Mouse (Mus musculus): ENCODE data around the gene Brca1. TPM values are rescaled to one million over a fixed set of nuclear protein-coding genes. Genes with fewer than 3 reads are reported as not detected.

Gene Brca1
- total RNA-seq (2023) = 3.3 TPM

DNA sequence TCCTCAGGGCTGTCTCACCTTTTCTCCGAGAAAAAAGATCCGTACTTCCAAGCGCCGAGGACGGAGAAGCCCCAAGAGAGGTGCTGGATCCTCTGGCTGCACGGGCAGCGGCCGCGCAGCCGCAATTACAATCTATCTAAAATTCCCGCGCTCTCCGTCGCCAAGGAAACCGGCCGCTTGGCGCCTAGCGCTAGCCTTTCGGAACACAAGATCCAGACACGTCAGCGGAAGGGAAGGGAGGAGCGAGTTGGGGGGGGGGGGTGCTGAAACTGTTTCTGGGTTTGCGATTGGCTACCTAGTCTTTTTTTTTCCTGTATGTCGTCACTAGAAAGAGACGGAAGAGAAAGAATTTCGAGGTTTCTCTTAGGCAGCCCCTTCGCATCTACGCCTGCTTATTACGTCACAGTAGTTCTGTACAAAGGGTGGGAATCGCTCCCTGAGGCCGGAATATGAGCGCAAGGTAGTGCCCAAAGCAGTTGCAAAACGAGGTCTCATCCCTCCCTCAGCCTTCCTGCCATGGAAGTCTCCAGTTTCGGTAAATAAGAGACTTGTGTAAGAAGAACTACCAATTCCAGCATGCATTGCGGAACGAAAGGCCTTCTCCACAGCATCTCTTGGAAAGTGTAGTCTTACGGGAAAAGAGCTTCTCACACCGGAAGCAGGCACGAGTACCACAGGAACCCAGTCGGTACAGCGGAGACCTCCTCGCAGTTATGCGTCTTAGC is at the start of gene Brca1, which contains the start of gene Nbr1:
TSS of gene Brca1 (minus strand) at position 205 of the 725 bp plus-strand sequence.
TSS of gene Nbr1 (plus strand) at position 399 of the 725 bp plus-strand sequence.

DNA sequence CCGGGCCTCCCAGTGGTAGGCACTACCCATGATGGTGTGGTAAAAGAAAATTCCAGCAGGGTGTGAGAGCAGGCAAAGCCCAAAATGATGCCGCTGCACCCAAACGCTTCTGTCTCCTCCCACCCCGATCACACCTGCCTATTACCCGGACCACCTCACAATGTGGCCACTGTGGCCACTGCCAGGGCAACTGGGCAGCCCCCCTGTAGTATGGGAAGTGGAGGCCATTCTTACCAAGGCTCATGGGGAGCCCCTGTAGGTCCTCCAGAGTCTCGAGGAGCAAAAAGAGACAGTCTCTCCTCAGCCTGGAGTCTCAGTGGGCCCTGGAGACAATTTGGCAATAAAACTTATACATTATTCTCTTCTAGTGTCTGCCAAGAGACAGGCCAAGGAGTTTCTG is 47.4 kb upstream of the Brca1 start, which contains the start of gene Gm11634:
TSS of gene Gm11634 (minus strand) at position 101 of the 400 bp plus-strand sequence.

DNA sequence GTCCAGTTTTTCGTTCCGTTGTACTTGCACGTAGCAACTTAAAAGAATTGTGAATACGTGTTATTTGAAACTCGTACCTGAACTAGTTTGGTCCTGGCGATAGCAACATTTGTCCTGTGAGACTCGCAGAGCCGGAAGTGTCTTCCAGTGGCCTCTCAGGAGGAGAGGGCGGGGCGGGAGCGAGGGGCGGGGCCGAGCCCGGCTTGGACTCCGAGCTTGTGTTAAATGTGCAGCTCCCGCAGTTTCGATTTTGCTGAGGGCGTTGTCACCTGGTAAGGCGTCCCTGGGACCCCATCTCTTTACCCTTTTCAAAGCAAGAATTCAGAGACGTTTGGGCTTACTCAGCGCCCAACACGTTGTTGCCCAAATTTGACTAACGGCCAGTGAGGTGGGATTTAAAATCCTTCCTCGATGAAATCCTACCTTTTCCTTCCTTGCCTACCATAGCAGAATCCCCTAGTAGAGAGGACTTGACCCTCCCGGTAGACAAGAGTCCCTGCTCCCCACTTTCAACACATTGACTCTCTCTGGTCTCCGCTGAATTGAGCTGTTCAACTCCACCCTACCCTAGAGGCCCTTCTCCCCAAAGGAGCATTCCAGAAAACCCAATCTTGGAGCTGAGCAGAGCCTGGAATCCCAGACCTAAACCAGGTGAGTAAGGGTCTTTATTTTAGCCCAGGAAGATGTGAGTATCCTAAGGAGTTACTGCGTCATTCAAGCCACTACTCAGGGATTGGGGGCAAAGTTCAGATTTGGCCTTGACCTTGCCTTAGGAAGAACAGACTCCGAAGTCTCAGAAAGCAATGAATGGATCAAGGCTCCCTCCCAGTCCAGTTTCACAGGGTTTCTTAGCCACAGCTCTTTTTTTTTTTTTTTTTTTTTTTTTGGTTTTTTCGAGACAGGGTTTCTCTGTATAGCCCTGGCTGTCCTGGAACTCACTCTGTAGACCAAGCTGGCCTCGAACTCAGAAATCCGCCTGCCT is 30.6 kb upstream of the Brca1 start, which contains the start of gene Tmem106a:
TSS of gene Tmem106a (plus strand) at position 189 of the 982 bp plus-strand sequence.

DNA sequence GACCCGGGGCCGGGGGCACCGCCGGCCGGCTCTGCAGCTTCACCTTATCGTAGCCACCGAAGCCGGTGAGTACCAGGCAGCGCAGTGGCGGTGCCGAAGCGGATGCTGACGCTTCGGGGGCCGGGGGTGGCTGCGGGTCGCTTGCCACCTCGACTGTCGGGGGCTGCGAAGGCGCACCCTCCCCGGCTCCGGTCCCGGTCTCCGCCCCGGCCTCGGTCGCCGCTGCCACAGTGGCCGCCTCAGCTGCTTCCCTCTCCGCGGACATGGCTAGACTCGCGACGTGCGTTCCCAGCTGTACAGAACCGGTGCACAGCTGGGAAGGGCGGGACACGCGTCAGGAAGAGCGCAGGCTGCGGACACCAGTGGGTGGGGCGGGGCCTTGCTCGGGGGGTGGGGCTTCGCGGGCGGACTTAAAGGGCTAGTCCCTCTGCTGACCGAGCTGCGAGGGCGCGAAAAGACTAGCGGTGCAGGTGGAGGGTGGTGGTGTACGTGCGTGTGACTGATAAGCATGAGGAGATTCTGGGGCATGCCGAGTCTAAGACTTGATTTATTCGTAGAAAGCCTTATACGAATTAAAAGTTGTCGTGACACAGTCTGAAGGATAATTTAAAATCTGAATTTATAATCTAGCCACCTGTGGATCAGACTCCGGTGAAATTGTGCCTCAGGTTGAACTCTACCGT is 85.7 kb downstream of the Brca1 start, which contains the start of gene Vat1:
TSS of gene Vat1 (minus strand) at position 362 of the 683 bp plus-strand sequence.

DNA sequence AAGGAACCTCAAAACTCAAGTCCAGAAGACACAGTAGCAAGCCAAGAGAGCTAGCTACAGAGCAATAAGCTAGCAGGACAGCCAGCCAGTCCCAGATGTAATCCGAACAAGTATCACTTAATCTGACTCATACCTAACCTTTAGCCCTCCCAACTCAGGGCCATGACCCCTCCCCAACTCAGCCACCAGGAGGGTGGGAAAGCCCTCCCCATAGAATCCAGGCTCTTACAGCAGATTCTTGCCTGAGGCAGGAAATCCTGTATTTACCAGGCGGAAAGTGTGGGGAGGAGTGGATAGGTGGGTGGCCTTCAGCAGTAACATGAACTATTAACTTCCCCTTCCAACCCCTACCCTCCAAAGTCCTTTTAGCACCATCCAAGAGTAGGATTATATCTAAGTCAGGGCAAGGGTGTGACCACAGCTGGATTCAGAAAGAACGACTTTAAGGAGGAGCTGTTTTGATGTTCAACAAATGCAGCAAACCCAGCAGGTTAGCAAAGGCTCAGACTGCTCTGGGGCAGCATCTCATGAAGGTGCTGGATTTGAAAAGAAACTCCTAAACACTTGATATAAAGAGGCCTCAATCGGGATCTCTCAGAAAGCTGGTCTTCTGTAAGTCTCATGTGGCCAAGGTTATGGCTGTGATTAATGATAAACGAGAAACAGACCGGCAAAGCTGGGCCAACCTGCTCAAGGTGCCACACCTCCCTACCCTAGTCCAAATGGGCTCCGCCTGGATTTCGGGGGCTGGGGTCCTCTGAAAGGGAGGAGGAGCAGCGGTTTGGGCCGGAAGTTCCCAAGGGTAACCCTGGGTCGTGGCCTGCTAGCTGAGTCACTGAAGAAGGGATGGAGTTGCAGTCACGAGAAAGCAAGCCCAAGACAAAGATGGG is 87.3 kb downstream of the Brca1 start, which contains the start of gene Rnd2:
TSS of gene Rnd2 (plus strand) at position 789 of the 890 bp plus-strand sequence.

DNA sequence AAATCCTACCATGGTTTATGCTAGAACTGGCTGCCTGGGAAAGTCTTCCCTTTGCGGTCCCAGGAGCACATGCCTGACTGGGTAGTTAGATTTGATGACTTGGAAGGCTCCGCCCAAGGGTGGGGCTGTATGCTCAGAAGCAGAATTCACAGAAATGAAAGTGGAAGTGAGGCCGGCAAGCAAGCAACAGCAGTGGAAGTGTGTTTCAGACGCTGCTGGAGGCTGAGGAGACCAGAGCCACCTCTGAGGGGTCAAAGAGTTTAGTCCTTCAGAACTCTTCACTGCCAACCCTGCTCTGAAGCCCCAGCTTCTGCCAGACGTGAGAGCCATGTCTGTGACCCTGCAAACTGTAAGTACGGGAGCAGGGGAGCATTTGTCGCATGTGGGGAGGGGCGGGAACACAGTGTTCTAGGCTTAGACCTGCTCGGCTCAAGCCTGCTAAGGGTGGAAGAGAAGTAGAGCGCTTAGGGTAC is 103.4 kb downstream of the Brca1 start, which contains the start of gene Ifi35:
TSS of gene Ifi35 (plus strand) at position 134 of the 473 bp plus-strand sequence.

DNA sequence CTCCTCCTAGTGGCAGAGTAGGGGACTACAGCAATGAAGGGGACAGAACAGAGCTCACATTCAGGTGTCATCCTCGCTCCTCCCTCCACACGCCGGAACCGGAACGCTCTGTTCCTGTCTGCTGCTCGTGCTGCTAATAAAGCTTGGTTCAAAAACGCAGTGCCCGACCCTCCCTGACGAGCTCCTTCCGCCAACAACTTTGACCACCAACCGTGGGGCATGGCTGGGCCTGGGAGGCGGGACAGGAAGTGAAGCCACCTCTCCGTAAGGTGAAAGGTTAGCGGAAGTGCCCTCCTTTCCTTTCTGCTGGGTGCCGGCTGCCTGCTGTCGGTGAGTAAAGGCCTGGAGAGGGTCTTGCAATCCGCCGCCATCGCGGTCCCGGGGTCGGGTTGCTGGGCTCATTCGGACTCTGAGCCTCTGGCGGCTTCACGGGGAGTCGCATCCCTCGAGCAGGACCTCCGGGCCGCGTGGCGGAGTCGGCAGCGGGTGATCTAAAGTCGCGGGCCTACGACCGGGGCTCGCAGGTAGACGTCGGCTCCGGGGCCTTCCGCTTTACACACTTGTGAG is 109.5 kb downstream of the Brca1 start, which contains the start of gene Rpl27:
TSS of gene Rpl27 (plus strand) at position 172 of the 567 bp plus-strand sequence.

Other genes with a start within 250 kb of the Brca1 start
- 178 TPM for gene Becn1, start 249.7 kb downstream of the Brca1 start, total RNA-seq (2023)
- 124 TPM for gene Psme3, start 235.7 kb downstream of the Brca1 start, total RNA-seq (2023)
- 17.0 TPM for gene Aoc2, start 226.9 kb downstream of the Brca1 start, total RNA-seq (2023)
- 1.00 TPM for gene Aoc3, start 221.3 kb downstream of the Brca1 start, total RNA-seq (2023)
- gene G6pc, start 184.4 kb downstream of the Brca1 start, total RNA-seq (2023) = not detected
- 22.1 TPM for gene Aarsd1, start 134.3 kb downstream of the Brca1 start, total RNA-seq (2023)
- gene Gm27029, start 127.2 kb downstream of the Brca1 start, total RNA-seq (2023) = 2.1 TPM
- gene Rundc1, start 126.9 kb downstream of the Brca1 start, total RNA-seq (2023) = 23.7 TPM
- gene Ptges3l, start 126.6 kb downstream of the Brca1 start, total RNA-seq (2023) = 6.8 TPM
- gene Rpl27, start 109.7 kb downstream of the Brca1 start, total RNA-seq (2023) = 104 TPM
- 55.9 TPM for gene Ifi35, start 103.5 kb downstream of the Brca1 start, total RNA-seq (2023)
- 0.56 TPM for gene Rnd2, start 87.0 kb downstream of the Brca1 start, total RNA-seq (2023)
- 5.3 TPM for gene Vat1, start 85.7 kb downstream of the Brca1 start, total RNA-seq (2023)
- 171 TPM for gene Nbr1, start 194 bp upstream of the Brca1 start, total RNA-seq (2023)
- gene Tmem106a, start 30.3 kb upstream of the Brca1 start, total RNA-seq (2023) = 4.0 TPM
- gene Gm11634, start 47.3 kb upstream of the Brca1 start, total RNA-seq (2023) = not detected
- gene Rdm1, start 75.2 kb upstream of the Brca1 start, total RNA-seq (2023) = 26.4 TPM
- 4.3 TPM for gene Arl4d, start 113.6 kb upstream of the Brca1 start, total RNA-seq (2023)
- gene Dhx8, start 181.0 kb upstream of the Brca1 start, total RNA-seq (2023) = 80.5 TPM
- gene Etv4, start 233.4 kb upstream of the Brca1 start, total RNA-seq (2023) = not detected

Measured in CD4-positive naive resting alpha-beta T cell, adult 76 days (primary cell).